Mouse (Mus musculus): ENCODE measurements around the gene Trappc2l.
"Not testable (repeated sequence)": the region's sequence is repeated elsewhere in the genome, so short reads cannot be mapped to it uniquely, and the experiment has no call there.

Gene Trappc2l

DNA sequence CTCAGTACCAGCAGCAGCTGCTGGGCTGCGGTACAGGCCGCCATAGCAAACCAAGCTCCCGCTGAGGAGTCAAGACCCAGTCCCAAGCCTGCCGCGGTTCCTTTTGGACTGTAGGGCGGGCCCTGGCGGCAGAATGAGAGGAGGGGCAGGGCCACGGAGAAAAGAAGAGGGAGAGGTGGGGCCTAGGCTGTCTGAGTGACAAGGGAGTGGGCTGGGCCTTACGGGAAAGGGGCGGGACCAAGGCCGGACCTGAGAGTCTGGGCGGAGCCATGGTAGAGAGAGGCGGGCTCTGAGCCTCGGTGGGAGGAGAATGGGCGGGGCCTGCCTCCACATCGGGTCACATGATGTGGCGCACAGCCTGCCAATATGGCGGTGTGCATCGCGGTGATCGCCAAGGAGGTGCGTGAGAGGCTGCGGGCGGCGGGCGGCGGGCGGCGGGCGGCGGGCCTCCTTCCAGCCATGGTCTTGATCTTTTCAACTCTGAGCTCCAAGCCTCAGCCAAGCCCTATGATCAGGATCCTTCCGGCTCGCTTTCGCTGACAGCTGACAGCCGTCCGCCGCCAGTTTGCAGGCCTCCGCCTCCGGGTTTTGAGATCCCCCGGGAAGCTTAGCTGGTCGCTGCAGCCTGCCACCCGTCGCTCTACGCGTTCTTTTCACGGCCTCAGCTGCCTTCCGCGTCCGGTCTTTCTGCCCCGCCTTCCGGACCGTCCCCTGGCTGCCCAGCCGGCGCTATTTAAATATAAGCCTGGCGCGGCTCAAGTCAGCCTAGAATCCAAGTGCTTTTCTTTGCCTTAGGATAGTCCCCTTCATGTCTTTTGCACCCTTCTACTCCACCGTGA is at the start of gene Trappc2l, which contains the start of gene Galns:
Trappc2l (plus strand) TSS at position 346 of the 839 bp plus-strand sequence.
Galns (minus strand) TSS at position 169 of the 839 bp plus-strand sequence.
- DNase-seq (ENCODE audit: low read depth, low spot score): peak; percentile 98

DNA sequence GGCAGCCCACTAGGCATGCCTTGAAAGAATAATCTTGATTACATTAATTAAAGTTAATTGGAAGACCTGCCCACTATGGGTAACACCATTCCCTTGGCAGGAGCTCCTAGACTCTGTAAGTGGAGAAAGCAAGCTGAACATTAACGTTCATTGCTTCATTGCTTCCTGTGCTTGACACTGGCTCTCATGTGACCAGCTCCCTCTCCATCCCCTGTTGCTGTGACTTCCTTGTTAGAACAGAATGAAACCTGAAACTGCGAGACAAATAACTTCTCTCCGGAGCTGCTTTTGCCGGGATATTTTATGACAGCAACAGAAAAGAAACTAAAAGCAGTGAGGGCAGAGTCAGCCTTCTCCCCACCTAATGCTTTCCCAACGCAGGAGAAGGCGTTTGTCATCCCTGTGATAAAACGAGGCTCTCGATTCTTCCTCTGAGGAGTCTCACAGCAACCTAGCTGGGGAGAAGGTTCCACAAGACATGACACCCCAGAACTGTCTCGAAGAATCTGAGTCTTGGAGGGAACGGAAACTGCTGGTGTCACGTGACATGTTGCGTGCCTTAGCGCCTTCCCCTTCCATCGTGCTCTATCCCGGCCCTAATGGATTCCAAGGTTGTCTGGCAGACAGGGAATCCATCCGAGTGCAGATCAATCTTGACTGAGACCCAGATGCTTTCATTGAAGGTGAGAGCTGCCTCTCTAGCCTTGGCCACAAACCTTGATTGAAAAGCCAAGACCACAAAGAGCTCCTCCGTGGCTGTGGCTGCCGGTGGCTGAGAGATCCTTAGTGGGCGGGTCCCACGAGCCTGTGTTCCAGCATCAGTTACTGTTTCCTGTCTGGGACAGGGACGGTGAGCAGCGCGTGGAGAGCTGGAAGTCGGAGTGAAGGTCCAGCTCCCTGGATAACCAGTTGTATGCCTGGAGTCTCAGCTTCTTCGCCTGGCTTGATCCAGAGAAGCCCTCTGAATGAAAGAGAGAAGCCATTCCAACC is 46.8 kb upstream of the Trappc2l start:
- no peak for DNase-seq (ENCODE audit: low read depth, low spot score)

- no peak for DNase-seq (ENCODE audit: low read depth, low spot score)
These were observed 44.7 kb upstream of the Trappc2l start for GRCm38 (mm10) chr8:122566766-122567165.

- peak; percentile 96 for DNase-seq (ENCODE audit: low read depth, low spot score)
These were observed 43.9 kb upstream of the Trappc2l start, which contains the start of gene Cdt1 for GRCm38 (mm10) chr8:122567361-122568108. Gene Cdt1, plus strand, starts transcription at chr8:122568015.

GRCm38 (mm10) chr8:122568109-122568504 is 43.3 kb upstream of the Trappc2l start:
- DNase-seq (ENCODE audit: low read depth, low spot score): no peak

DNA sequence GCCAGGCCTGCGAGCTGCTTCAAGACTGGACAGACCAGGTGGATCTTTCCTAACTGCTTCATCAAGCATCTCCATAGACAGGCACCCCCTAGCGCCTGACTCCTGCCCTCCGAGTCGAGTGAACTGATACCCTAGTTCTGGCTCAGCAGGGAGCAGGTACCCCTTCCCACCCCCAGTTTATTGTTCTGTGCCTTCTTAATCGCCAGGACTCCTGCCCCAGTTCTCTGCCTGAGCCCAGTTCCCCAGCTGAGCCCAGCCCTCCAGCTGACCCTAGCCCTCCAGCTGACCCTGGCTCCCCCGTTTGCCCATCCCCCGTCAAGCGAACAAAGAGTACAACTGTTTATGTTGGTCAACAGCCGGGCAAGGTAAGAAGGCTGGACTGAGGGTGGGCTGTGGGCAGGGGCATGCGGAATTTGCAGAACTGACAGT is 42.5 kb upstream of the Trappc2l start:
- DNase-seq (ENCODE audit: low read depth, low spot score): no peak

GRCm38 (mm10) chr8:122569329-122569728 is 42.1 kb upstream of the Trappc2l start:
- DNase-seq (ENCODE audit: low read depth, low spot score): no peak

DNA sequence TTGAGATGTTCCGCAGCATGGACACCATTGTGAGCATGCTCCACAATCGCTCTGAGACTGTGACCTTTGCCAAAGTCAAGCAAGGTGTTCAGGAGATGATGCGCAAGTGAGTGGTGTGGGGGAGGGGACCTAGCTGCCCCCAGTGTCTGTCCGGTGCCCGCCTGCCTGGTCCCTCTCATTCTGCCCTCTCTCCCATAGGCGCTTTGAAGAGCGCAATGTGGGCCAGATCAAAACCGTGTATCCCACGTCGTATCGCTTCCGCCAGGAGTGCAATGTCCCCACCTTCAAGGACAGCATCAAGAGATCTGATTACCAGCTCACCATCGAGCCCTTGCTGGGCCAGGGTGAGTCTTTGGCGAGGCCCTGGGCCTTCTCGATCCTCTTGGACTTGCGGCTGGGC is 41.4 kb upstream of the Trappc2l start:
- DNase-seq (ENCODE audit: low read depth, low spot score): no peak

DNA sequence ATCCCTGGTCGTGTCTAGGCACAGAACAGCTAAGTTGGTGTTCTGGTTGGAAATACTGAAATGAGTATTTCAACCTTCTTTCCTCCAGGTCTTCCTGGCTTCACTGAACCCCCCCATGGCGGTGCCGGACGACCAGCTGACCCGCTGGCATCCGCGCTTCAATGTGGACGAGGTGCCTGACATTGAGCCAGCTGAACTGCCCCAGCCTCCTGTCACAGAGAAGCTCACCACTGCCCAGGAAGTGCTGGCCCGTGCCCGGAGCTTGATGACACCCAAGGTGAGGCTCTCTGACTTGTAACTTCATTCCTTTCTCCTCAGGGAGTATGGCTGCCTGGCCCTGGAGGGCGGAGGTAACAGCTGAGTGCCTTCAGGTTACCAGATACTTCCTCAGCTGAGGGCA is 40.3 kb upstream of the Trappc2l start:
- DNase-seq (ENCODE audit: low read depth, low spot score): no peak

GRCm38 (mm10) chr8:122571750-122572267 is 39.6 kb upstream of the Trappc2l start:
- no peak for DNase-seq (ENCODE audit: low read depth, low spot score)

DNA sequence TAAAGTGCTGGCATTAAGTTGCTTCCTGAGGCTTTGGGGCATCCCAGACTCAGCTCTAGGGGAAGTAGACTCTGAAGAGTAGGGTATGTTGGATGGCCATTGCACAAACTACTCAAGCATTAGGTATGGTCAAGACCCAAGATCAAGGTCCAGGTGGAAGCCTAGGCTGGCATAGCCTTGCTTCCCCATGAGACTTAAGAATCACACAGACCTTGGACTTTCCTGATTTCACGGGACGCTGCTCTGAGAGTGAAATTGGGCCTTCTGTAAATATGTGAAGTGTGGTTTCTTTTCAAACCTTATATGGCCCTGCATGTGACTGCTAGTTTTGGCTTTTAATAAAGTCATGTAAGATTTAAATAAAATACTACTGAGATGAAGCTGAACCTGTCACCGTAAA is 38.7 kb upstream of the Trappc2l start:
- no peak for DNase-seq (ENCODE audit: low read depth, low spot score)

DNA sequence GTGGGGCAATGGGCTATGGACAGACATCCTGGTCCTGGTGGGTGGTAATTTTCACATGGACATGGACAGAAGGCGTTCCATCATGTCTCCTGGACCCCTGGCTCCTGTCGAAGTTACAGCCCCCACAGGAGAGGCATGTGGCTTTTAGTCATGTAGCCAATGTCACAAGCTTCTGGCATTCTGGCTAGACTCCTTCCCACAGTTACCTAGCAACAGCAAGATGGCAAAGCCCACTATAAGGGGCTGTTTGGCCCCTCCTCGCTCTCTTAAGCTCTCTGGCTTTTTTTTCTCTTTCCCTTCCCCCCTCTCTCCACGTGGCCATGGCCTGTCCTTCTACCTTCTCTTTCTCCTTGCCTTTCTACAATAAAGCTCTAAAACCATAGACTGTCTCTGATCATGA is 38.3 kb upstream of the Trappc2l start:
- not testable (repeated sequence) for DNase-seq (ENCODE audit: low read depth, low spot score)

DNA sequence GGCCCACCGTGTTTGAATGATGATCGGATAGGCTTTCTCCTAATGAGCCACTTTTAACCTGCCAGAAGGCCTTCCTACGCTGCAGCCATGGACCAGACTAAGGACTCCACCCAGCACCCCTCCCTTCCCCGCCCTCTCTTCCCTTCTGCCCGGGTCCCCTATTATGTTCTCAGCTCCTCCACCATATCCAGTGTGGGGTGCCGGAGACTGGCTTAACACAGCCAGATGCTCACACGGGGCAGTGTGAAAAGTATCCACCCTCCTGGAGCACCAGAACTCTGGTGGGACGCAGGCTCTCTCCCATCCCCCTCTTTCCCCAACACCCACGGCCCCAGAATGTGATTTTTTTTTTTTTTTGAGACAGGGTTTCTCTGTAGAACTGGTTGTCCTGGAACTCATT is 37.9 kb upstream of the Trappc2l start:
- DNase-seq (ENCODE audit: low read depth, low spot score): no peak

- no peak for DNase-seq (ENCODE audit: low read depth, low spot score)
These were observed 37.2 kb upstream of the Trappc2l start for GRCm38 (mm10) chr8:122574264-122574663.

DNA sequence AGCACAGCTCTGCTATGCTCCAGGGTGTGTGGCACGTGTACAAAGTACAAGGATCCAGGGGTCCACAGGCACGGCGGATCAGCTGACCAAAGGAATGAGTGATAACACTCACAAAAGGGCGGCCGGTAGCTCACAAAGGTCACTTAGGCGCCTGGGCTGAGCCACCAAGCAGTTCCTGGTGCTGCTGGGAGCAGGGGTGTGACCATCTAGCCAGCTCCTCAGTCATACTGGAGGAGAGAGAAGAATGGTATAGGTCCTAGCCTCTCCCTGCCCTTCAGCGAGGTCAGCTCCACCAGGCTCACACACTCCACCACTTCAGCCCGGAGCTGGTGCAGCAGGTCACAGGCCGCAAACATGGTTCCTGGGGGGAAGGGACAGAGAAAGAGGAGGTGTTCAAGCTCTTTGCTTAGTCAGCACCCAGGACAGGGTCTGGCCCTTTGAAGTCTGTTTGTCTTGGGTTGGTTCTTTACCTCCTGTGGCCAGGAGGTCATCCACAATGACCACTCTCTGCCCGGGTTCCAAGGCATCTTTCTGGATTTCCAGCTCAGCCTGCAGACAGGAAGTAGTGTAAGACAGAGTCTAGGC is 36.7 kb upstream of the Trappc2l start:
- DNase-seq (ENCODE audit: low read depth, low spot score): no peak

GRCm38 (mm10) chr8:122575286-122575685 is 36.2 kb upstream of the Trappc2l start:
- no peak for DNase-seq (ENCODE audit: low read depth, low spot score)

DNA sequence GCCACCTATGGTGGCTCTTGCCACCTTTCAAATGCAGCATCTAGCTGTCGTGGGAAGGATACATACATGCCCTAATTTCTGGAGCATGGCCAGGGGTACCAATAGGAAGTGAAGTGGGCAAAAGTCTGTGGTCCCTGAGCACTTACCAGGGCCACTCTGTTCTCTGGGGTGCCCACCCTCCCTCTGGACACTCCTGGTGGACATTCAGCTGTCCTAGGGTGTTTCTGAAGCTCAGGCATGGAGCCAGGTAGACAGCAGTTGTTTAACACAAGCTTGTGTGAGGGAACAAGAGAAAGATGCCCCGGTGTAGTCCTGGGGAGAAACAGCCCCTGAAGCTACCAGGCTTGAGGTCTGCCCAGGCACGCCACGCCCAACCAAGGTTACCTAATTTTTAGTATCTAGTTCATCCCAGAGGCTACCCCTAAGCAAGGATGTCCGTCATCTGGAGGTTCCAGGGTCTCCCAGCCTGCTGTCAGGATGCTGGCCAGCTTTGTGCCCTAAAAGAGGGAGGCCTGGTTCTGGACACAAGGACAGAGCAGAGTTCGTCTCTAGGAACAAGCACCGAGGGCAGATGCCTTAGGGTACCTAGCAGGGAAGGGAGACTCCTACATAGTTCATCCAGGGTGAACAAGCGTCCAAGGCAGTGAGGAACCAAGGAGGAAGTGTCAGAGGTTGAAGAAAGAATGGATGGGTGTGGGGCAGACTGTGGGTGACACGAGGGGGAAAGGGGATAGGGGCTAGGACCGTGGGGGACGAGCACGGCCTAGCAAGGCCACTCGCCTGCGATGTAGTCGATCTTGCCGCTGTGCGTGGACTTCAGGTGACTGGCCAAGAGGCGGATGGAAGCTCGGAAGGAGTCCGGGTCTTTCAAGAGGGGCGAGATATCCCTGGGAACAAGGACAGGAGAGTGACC is 35.4 kb upstream of the Trappc2l start:
- no peak for DNase-seq (ENCODE audit: low read depth, low spot score)

DNA sequence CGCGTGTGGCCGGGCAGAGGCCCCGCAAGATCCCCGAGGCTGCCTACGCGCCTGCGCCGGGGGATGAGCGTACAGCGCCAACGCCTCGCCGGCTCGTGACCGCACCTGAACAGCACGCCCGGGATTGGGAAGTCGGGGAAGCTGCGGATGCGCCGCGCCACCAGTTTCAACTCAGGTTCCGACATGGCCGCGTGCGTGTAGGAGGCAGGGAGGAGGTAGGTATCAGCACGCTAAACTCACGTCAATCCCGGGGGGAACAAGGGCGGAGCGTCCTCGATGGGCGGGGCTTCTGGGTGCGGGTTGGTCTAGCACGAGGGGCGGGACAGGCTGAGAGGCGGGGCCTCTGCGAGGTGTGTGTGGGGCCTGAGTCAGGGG is 34.8 kb upstream of the Trappc2l start, which contains the start of gene Aprt:
Aprt (minus strand) TSS at position 262 of the 375 bp plus-strand sequence.
- peak; percentile 91 for DNase-seq (ENCODE audit: low read depth, low spot score)

DNA sequence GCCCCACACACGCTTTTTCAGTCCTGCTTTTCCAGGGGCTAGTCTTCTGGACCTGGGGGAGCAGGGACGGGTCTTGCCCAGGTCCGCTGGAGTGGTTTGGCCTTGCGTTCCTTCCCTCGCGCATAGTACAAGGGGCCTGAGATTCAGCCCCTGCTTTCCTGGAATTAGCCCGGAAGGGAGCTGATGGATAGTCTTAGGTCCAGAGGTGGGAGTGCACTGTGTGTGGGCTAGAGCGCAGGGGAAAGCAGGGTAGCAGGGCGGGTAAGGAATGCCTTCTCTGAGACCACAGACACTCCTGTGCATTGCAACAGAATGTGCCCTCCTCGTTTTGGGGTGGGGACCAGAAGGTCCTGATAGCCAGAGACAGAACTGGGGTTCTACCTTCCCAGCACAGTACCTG is 34.3 kb upstream of the Trappc2l start:
- DNase-seq (ENCODE audit: low read depth, low spot score): no peak

DNA sequence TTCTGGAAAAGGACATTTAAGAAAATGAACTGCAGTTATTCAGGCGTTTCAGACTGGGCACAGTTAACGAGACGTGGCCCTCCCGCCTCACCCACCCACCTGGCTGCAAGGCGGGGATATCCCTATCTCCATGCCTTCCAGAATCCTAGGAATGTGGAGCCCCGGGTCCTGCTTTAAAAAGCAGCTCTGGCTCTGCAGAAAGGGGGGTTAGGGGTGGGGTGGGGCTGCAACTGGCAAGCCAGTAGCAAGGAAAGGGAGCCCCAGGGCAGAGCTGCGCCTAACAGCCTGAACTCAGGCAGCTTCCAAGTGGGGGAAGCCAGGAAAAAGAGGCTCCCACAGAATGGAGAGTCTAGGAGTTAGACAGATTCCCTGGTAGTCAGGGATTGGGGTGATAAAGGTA is 32.2 kb upstream of the Trappc2l start:
- no peak for DNase-seq (ENCODE audit: low read depth, low spot score)
